In the genomic region with DNA sequence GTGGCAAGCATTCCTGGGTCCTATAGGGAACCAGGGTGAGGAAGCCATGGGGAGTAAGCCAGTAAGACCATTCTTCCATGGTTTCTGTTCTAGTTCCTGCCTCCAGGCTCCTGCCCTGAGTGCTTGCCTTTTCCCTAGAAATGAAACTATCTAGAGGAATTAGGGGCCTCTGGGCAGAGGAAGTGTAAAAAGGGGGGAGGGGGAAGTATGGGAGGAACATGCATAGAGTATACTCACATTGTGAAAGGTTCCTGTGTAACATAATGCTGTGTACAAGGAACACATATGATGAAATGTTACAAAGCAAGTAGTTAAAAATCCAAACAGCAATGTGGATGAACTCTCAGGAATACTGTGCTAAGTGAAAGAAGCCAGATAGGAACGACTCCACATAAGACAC, we compare ENCODE assay signal across 20 mouse cellular contexts. TPM values are rescaled to one million over a fixed set of nuclear protein-coding genes. Genes with fewer than 3 reads are reported as not detected.
DNase-seq lines count a peak whose midpoint lies in the region; ATAC-seq and TF ChIP-seq lines count a peak whose summit lies in the region.
"Had no signal": no experiment of that assay in that cellular context is flagged by ENCODE, and none has a peak within 500 bp of the region (broad histone marks: within the 10 kb centered on the region; RNA-seq: fewer than 3 reads in every experiment).

No protein-coding gene starts in this region.

- no peaks in the 10 kb centered on the region for H3K36me3 ChIP-seq in liver, embryonic 16.5 days (ENCODE audit: control insufficient read depth, insufficient read depth)
- no peaks in the 10 kb centered on the region for H3K36me3 ChIP-seq in liver, embryonic 12.5 days
- no peaks in the 10 kb centered on the region for H3K36me3 ChIP-seq in spleen, adult 2 months (ENCODE audit: control insufficient read depth, insufficient read depth, low read length)
- no peaks in the 10 kb centered on the region for H3K36me3 ChIP-seq in macrophage (ENCODE audit: inconsistent target)
- H3K36me3 ChIP-seq: embryonic facial prominence, embryonic 13.5 days; forebrain, embryonic 12.5 days; heart, embryonic 15.5 days; hindbrain, embryonic 15.5 days had no signal

- H3K4me2 ChIP-seq in liver, embryonic 16.5 days (ENCODE audit: low read depth, low read length) = no peak overlapping the region
- H3K4me2 ChIP-seq in liver, embryonic 12.5 days = no peak overlapping the region
- H3K4me2 ChIP-seq: embryonic facial prominence, embryonic 13.5 days; forebrain, embryonic 12.5 days; heart, embryonic 11.5 days; heart, embryonic 15.5 days; hindbrain, embryonic 15.5 days had no signal

- WGBS in liver, embryonic 16.5 days (ENCODE audit: insufficient replicate concordance) = 45% methylated on average over 1 of the region's 1 CpGs
- WGBS in liver, embryonic 12.5 days (ENCODE audit: insufficient replicate concordance) = 65% methylated on average over 1 of the region's 1 CpGs
- 80% methylated on average over 1 of the region's 1 CpGs for WGBS in spleen, adult 2 months
- WGBS in macrophage (ENCODE audit: missing documents) = 80% methylated on average over 1 of the region's 1 CpGs

- no peak for TF ChIP-seq POLR2A in spleen, adult 2 months (IDR thresholded peaks at IDR 0.05; ENCODE audit: low read depth, low read length)

- H3K9ac ChIP-seq in liver, embryonic 16.5 days (ENCODE audit: low read depth, low read length) = no peak overlapping the region
- H3K9ac ChIP-seq in liver, embryonic 12.5 days = no peak overlapping the region
- H3K9ac ChIP-seq: embryonic facial prominence, embryonic 13.5 days; forebrain, embryonic 12.5 days; heart, embryonic 15.5 days; hindbrain, embryonic 15.5 days had no signal

- H3K27ac ChIP-seq in liver, embryonic 16.5 days (ENCODE audit: low read length) = 0 out of 2 replicates have a peak overlapping the region, but pooled peaks have one; percentile 17
- no peak overlapping the region for H3K27ac ChIP-seq in liver, embryonic 12.5 days
- H3K27ac ChIP-seq in spleen, adult 2 months (ENCODE audit: insufficient read depth, low read length) = 0 out of 2 replicates have a peak overlapping the region, but pooled peaks have one; percentile 10
- H3K27ac ChIP-seq in macrophage = peak overlapping the region; percentile 57
- H3K27ac ChIP-seq: embryonic facial prominence, embryonic 13.5 days; forebrain, embryonic 12.5 days; heart, adult 2 months; heart, embryonic 15.5 days; hindbrain, embryonic 15.5 days had no signal

- H3K27me3 ChIP-seq in liver, embryonic 16.5 days (ENCODE audit: control insufficient read depth, insufficient read depth, low read depth, low read length) = no peaks in the 10 kb centered on the region
- H3K27me3 ChIP-seq in liver, embryonic 12.5 days (replicated peaks) = no peaks in the 10 kb centered on the region
- H3K27me3 ChIP-seq in spleen, adult 2 months (ENCODE audit: control insufficient read depth, insufficient read depth, low read length) = no peaks in the 10 kb centered on the region
- H3K27me3 ChIP-seq: embryonic facial prominence, embryonic 13.5 days; forebrain, embryonic 12.5 days; heart, embryonic 15.5 days; hindbrain, embryonic 15.5 days had no signal

- H3K9me3 ChIP-seq in liver, embryonic 16.5 days (replicated peaks; ENCODE audit: control insufficient read depth, low read length) = no peaks in the 10 kb centered on the region
- H3K9me3 ChIP-seq in liver, embryonic 12.5 days (replicated peaks) = no peaks in the 10 kb centered on the region
- H3K9me3 ChIP-seq: embryonic facial prominence, embryonic 13.5 days; forebrain, embryonic 12.5 days; heart, embryonic 15.5 days; hindbrain, embryonic 15.5 days had no signal

- ATAC-seq in liver, embryonic 16.5 days (ENCODE audit: low read depth) = peak; percentile 54
- no peak for ATAC-seq in liver, embryonic 12.5 days
- ATAC-seq: forebrain, embryonic 16.5 days had no signal

- TF ChIP-seq CTCF in spleen, adult 2 months (IDR thresholded peaks at IDR 0.05; ENCODE audit: extremely low read depth, insufficient read depth, insufficient read length, insufficient replicate concordance) = no peak

- H3K4me1 ChIP-seq in liver, embryonic 16.5 days (ENCODE audit: control insufficient read depth, low read depth, low read length) = no peaks in the 10 kb centered on the region
- no peaks in the 10 kb centered on the region for H3K4me1 ChIP-seq in liver, embryonic 12.5 days
- peaks cover 28% of the 10 kb centered on the region for H3K4me1 ChIP-seq in spleen, adult 2 months (ENCODE audit: control insufficient read depth, insufficient read depth, insufficient read length)
- H3K4me1 ChIP-seq: embryonic facial prominence, embryonic 13.5 days; forebrain, embryonic 12.5 days; heart, embryonic 15.5 days; hindbrain, embryonic 15.5 days had no signal

- DNase-seq in spleen, adult 2 months (ENCODE audit: low read depth in 1 of 2, low spot score in 2 of 2) = no peak
- no peak for DNase-seq in spleen, adult 18-20 months
- DNase-seq in MN1 (ENCODE audit: low spot score) = no peak
- no peak for DNase-seq in adrenal gland, adult (ENCODE audit: inconsistent age in 2 of 2, low spot score in 1 of 2)
- DNase-seq: adrenal gland, postnatal 10 days; cerebellum, adult 11-12 months; cerebellum, adult 9-10 months; cerebellum, postnatal 25 days; gastrocnemius, postnatal 10 days; heart, adult 2 months; heart, postnatal 36 days had no signal

- no peak overlapping the region for H3K4me3 ChIP-seq in liver, embryonic 16.5 days (ENCODE audit: low read depth, low read length)
- H3K4me3 ChIP-seq in liver, embryonic 12.5 days = no peak overlapping the region
- H3K4me3 ChIP-seq in spleen, adult 2 months (ENCODE audit: extremely low read depth, insufficient read depth, insufficient read length) = no peak overlapping the region
- no peak overlapping the region for H3K4me3 ChIP-seq in macrophage (ENCODE audit: inconsistent target)
- H3K4me3 ChIP-seq: embryonic facial prominence, embryonic 13.5 days; forebrain, embryonic 12.5 days; heart, adult 2 months; heart, embryonic 15.5 days; hindbrain, embryonic 15.5 days had no signal

- H3K79me2 ChIP-seq in macrophage (ENCODE audit: inconsistent target) = no peaks in the 10 kb centered on the region; the same call in 1 of the 2 replicates

RNA-seq across cellular contexts. Expression of a gene that starts 27.4 kb away (rescaled TPM):
- 123 and 126 TPM in 2 replicates for polyA plus RNA-seq in liver, embryonic 16.5 days (2015; fragmentation: Nextera tagmentation; extraction: Ambion mirVana)
- polyA plus RNA-seq in liver, embryonic 12.5 days (2016; fragmentation: Nextera tagmentation; extraction: Ambion mirVana) = 169 and 177 TPM in 2 replicates
- 80.7 and 89.6 TPM in 2 replicates for polyA plus RNA-seq in spleen, adult 2 months (2012; rRNA removed)
- total RNA-seq in macrophage (2018; cell fraction: chromatin; rRNA removed) = 1,000 to 10,000 TPM in 15 of 26 experiments, 100 to 1,000 TPM in 11; 551 to 1,238 (median 1,043) TPM
- total RNA-seq in macrophage (2018; cell fraction: cytosol; rRNA removed) = 1,000 to 10,000 TPM in 2 of 26 experiments, 100 to 1,000 TPM in 24; 758 to 1,101 (median 899) TPM
- total RNA-seq in macrophage (2018; cell fraction: nucleus; rRNA removed) = 1,000 to 10,000 TPM in 5 of 26 experiments, 100 to 1,000 TPM in 21; 496 to 1,177 (median 835) TPM
- polyA plus RNA-seq in macrophage (2018) = 655 to 1,117 TPM (median 796 TPM) in 3 replicates
